Mouse (Mus musculus) myocyte (in vitro differentiated cells): ENCODE results near the gene Nell1. TPM values are rescaled to one million over a fixed set of nuclear protein-coding genes. Genes with fewer than 3 reads are reported as not detected.

Source experiments
- H3K27me3 ChIP-seq: one replicate; pipeline ENCODE4 v1.6.1; 2011; ENCODE audit not compliant: control insufficient read depth, insufficient read depth, insufficient read length
- H3K36me3 ChIP-seq: one replicate; pipeline ENCODE4 v1.6.1; 2011; ENCODE audit not compliant: control insufficient read depth, insufficient read depth
- H3K4me2 ChIP-seq: one replicate; pipeline ENCODE4 v1.6.1; 2011; ENCODE audit warnings: low read depth, control low read depth
- H3K4me3 ChIP-seq: one replicate; pipeline ENCODE4 v1.5.1; 2011; ENCODE audit warnings: mild to moderate bottlenecking, control low read depth, moderate library complexity
- H3K79me2 ChIP-seq: one replicate; pipeline ENCODE4 v1.6.1; 2011; ENCODE audit not compliant: control insufficient read depth, insufficient read depth
- H3ac ChIP-seq: one replicate; pipeline ENCODE4 v1.6.1; 2011; ENCODE audit not compliant: control insufficient read depth, insufficient read length
- CEBPB ChIP-seq: IDR thresholded peaks from 2 replicates; pipeline ENCODE4 v1.6.1; 2011; ENCODE audit warnings: mild to moderate bottlenecking, moderate library complexity; ENCODE audit not compliant: poor library complexity, insufficient read depth, severe bottlenecking
- E2F4 ChIP-seq: IDR thresholded peaks from one replicate; pipeline ENCODE4 v1.6.1; 2011; ENCODE audit warnings: mild to moderate bottlenecking, control low read depth, moderate library complexity; ENCODE audit not compliant: insufficient read depth
- MAX ChIP-seq: IDR thresholded peaks from one replicate; pipeline ENCODE4 v1.6.1; 2011; ENCODE audit warnings: low read depth, mild to moderate bottlenecking, control low read depth
- MYOD1 ChIP-seq, 3 experiments: IDR thresholded peaks; one replicate each; pipeline ENCODE4 v1.6.1; 2011; ENCODE audit warnings: control low read depth in 2 of 3, low read depth in 2 of 3, mild to moderate bottlenecking in 2 of 3, moderate library complexity in 1 of 3; ENCODE audit not compliant: insufficient read length in 2 of 3, control insufficient read depth in 1 of 3
- MYOG ChIP-seq, 3 experiments: IDR thresholded peaks; one replicate each; pipeline ENCODE4 v1.6.1; 2011; ENCODE audit warnings: control low read depth in 2 of 3, low read depth in 2 of 3, mild to moderate bottlenecking in 2 of 3; ENCODE audit not compliant: insufficient read length in 2 of 3, control insufficient read depth in 1 of 3, insufficient read depth in 1 of 3
- POLR2A ChIP-seq: IDR thresholded peaks from one replicate; pipeline ENCODE4 v1.6.1; 2011; ENCODE audit warnings: low read depth, mild to moderate bottlenecking, control low read depth, moderate library complexity; ENCODE audit not compliant: insufficient read length
- POLR2AphosphoS2 ChIP-seq: IDR thresholded peaks from one replicate; pipeline ENCODE4 v1.6.1; 2011; ENCODE audit warnings: low read depth, control low read depth; ENCODE audit not compliant: insufficient read length
- REST ChIP-seq: IDR thresholded peaks from one replicate; pipeline ENCODE4 v1.6.1; 2011; ENCODE audit warnings: mild to moderate bottlenecking, control low read depth, moderate library complexity; ENCODE audit not compliant: insufficient read depth, insufficient read length
- SRF ChIP-seq: IDR thresholded peaks from one replicate; pipeline ENCODE4 v1.6.1; 2011; ENCODE audit warnings: low read depth; ENCODE audit not compliant: control insufficient read depth, insufficient read length
- TCF12 ChIP-seq: IDR thresholded peaks from one replicate; pipeline ENCODE4 v1.6.1; 2011; ENCODE audit warnings: mild to moderate bottlenecking, control low read depth; ENCODE audit not compliant: poor library complexity, insufficient read depth, severe bottlenecking
- TCF3 ChIP-seq: IDR thresholded peaks from one replicate; pipeline ENCODE4 v1.6.1; 2011; ENCODE audit warnings: low read depth, control low read depth; ENCODE audit not compliant: insufficient read length
- USF1 ChIP-seq: IDR thresholded peaks from one replicate; pipeline ENCODE4 v1.6.1; 2011; ENCODE audit warnings: low read depth, mild to moderate bottlenecking, control low read depth, moderate library complexity
- polyA plus RNA-seq: library from polyadenylated mRNA; unstranded; fragments of >200 nt; fragmentation: generic; extraction: Trizol; gene quantifications from one replicate; pipeline ENCODE4 v1.2.1, GENCODE M21; 2012; ENCODE audit warnings: missing spikeins

The Nell1 gene
- polyA plus RNA-seq, 1 experiment, result not detected

- H3K27me3 ChIP-seq, result no peaks in the 10 kb centered on the region
Observed at GRCm38 (mm10) chr7:50842646-50843045, 868.0 kb downstream of the Nell1 start.

DNA sequence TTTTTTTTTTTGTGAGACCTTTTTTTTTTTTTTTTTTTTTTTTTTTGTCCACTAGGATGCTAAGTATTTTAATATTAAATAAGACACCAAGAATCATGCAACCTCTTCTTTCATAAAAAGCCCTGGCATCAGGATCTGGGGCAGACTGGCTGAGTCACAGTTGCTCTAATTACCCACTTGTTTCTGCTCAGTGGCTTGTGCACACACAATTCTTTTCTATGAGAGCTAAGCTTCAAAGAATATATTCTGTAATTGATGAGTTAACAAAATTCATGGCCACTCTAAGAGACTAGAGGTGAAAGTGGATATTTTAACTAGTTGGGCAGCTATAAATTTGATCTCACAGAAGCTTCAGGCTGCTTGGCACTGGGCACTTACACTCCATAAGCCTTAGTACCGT, 873.3 kb downstream of the Nell1 start:
- H3K4me3 ChIP-seq, result no peak overlapping the region
- no peaks in the 10 kb centered on the region for H3K36me3 ChIP-seq
- H3K4me2 ChIP-seq, result no peak overlapping the region
- H3ac ChIP-seq, result no peak overlapping the region
- TF ChIP-seq MYOG (IDR thresholded peaks at IDR 0.05; ENCODE audit: control insufficient read depth in 1 of 3, insufficient read depth in 1 of 3, insufficient read length in 2 of 3, low read depth in 2 of 3) (no peak), TCF3 (no peak), REST (no peak), E2F4 (no peak), MYOD1 (IDR thresholded peaks at IDR 0.05; ENCODE audit: control insufficient read depth in 1 of 3, insufficient read length in 2 of 3, low read depth in 2 of 3) (no peak), POLR2AphosphoS2 (no peak), MAX (no peak), CEBPB (no peak), SRF (no peak), TCF12 (no peak), USF1 (no peak)
- no peaks in the 10 kb centered on the region for H3K27me3 ChIP-seq
- no peaks in the 10 kb centered on the region for H3K79me2 ChIP-seq

More at GRCm38 (mm10) chr7:50842646-50843045, 868.0 kb downstream of the Nell1 start:
- H3K4me2 ChIP-seq, result no peak overlapping the region
- H3K79me2 ChIP-seq, result no peaks in the 10 kb centered on the region
- no peak overlapping the region for H3ac ChIP-seq
- H3K4me3 ChIP-seq, result no peak overlapping the region
- TF ChIP-seq TCF3 (no peak), MYOD1 (IDR thresholded peaks at IDR 0.05; ENCODE audit: control insufficient read depth in 1 of 3, insufficient read length in 2 of 3, low read depth in 2 of 3) (no peak), SRF (no peak), USF1 (no peak), REST (no peak), TCF12 (no peak), POLR2A (no peak), MAX (no peak), MYOG (IDR thresholded peaks at IDR 0.05; ENCODE audit: control insufficient read depth in 1 of 3, insufficient read depth in 1 of 3, insufficient read length in 2 of 3, low read depth in 2 of 3) (no peak), CEBPB (no peak), POLR2AphosphoS2 (no peak), E2F4 (no peak)
- H3K36me3 ChIP-seq, result no peaks in the 10 kb centered on the region

DNA sequence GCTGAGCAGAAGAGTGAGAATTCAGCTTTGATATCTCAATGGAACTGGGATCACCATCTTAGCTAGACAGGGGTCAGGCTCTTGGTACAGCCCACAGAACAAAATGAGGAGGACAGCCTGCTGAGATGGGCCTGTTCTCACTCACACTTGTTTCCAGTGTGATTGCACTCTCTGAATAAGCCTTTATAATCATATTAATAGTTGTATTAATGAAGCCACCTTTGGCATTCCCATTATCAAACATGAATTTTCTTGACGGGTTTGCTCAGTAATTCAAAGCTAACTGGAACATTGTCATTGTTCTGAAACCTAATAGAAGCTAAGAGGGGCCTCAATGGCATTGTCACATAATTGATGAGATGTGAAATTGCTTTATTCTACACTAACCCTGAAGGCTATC, 875.6 kb downstream of the Nell1 start:
- H3K36me3 ChIP-seq, result no peaks in the 10 kb centered on the region
- H3ac ChIP-seq, result no peak overlapping the region
- TF ChIP-seq MYOD1 (IDR thresholded peaks at IDR 0.05; ENCODE audit: control insufficient read depth in 1 of 3, insufficient read length in 2 of 3, low read depth in 2 of 3) (no peak), POLR2A (no peak), TCF3 (no peak), CEBPB (no peak), E2F4 (no peak), MYOG (IDR thresholded peaks at IDR 0.05; ENCODE audit: control insufficient read depth in 1 of 3, insufficient read depth in 1 of 3, insufficient read length in 2 of 3, low read depth in 2 of 3) (no peak), MAX (no peak), SRF (no peak), TCF12 (no peak), POLR2AphosphoS2 (no peak), REST (no peak), USF1 (no peak)

DNA sequence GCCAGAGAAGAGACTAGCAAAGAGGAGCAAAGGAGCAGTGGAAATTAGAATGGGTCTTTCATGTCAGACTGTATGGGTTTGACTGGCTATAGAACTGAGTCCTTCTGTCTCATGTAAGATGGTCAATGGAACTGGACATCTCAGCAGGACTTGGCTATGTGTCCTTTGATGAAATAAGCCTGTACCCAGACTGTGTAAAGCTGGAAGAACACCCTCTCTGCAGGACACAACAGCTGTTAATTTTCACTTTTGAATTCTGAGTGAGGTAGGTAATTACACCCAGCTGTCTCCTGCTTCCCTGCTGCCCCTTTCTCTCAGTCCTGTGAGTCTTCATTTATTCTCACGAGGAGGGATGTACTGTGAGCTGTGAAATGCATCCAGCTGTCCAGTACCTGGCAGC, 895.5 kb downstream of the Nell1 start:
- Histone ChIP-seq H3K27me3 (no peaks in the 10 kb centered on the region), H3K4me2 (no peak overlapping the region), H3K36me3 (no peaks in the 10 kb centered on the region), H3K79me2 (no peaks in the 10 kb centered on the region), H3ac (no peak overlapping the region), H3K4me3 (no peak overlapping the region)
- TF ChIP-seq CEBPB (no peak), TCF12 (no peak), POLR2AphosphoS2 (no peak)

More for the DNA sequence above, 875.6 kb downstream of the Nell1 start:
- Histone ChIP-seq H3K4me3 (no peak overlapping the region), H3K79me2 (no peaks in the 10 kb centered on the region), H3K27me3 (no peaks in the 10 kb centered on the region), H3K4me2 (no peak overlapping the region)

GRCm38 (mm10) chr7:50887625-50888024, 913.0 kb downstream of the Nell1 start:
- no peaks in the 10 kb centered on the region for H3K36me3 ChIP-seq
- H3ac ChIP-seq, result no peak overlapping the region
- no peaks in the 10 kb centered on the region for H3K27me3 ChIP-seq
- H3K4me2 ChIP-seq, result no peak overlapping the region
- TF ChIP-seq POLR2AphosphoS2 (no peak), USF1 (no peak), POLR2A (no peak), CEBPB (no peak), MAX (no peak), SRF (no peak), E2F4 (no peak), TCF12 (no peak)
- no peak overlapping the region for H3K4me3 ChIP-seq
- H3K79me2 ChIP-seq, result no peaks in the 10 kb centered on the region
